Comparison of ENCODE assay signal across 8 mouse cellular contexts in the genomic region with DNA sequence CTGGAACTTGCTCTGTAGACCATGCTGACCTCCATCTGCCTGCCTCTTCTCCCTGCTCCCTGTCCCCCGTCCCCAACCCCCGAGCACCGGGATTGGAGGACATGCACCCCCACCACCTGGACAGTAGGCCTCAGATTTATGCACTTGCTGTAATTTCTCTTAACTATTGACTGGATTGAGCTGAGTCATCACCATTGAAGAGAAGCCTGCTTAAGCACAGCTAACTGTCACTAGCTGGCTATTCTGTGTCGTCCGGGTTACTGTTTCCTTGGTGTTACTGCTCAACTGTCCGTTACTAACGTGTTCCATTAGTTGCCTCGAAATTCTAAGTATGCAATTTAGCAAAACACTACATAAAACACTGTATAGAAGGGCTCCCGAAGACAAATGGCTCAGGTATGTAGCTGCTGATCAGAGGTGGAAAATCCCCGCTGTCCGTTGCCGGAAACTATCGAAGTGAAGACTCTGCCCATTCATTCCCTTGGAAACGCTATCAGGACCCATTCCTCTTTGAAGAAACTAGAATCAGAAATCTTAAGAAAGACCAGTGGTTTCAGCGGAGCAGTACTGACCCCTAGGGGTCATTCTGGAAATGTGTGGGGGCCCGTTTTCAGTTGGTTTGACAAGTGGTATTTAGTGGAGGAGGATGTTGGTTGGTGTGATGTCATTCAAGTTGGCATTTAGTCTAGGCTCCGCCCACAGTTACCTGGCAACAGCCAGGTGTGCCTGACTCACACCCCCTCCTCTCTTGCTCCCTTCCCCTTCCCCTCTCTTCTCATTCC. TPM values are rescaled to one million over a fixed set of nuclear protein-coding genes. Genes with fewer than 3 reads are reported as not detected.
DNase-seq lines count a peak whose midpoint lies in the region; ATAC-seq lines count a peak whose summit lies in the region.

No protein-coding gene starts in this region.

- H3K4me3 ChIP-seq in limb, embryonic 11.5 days (ENCODE audit: low read depth, low read length): no peak overlapping the region

- ATAC-seq in limb, embryonic 11.5 days (ENCODE audit: insufficient number of reproducible peaks, low FRiP score, low TSS enrichment, low read depth): no peak
- ATAC-seq in erythroid progenitor cell, adult 5-6 weeks (replicated peaks; ENCODE audit: low FRiP score, poor library complexity, severe bottlenecking): no peak

- H3K9me3 ChIP-seq in limb, embryonic 11.5 days (ENCODE audit: control insufficient read depth, low read length): no peaks in the 10 kb centered on the region

- no peaks in the 10 kb centered on the region for H3K27me3 ChIP-seq in limb, embryonic 11.5 days (ENCODE audit: control insufficient read depth, insufficient read depth, low read length)

- H3K4me1 ChIP-seq in limb, embryonic 11.5 days (ENCODE audit: control insufficient read depth, insufficient read depth, low read length): no peaks in the 10 kb centered on the region

- WGBS in limb, embryonic 11.5 days: 65% methylated on average over 17 of the region's 17 CpGs

- no peak overlapping the region for H3K27ac ChIP-seq in limb, embryonic 11.5 days (replicated peaks; ENCODE audit: low read depth, low read length)

- no peak overlapping the region for H3K4me2 ChIP-seq in limb, embryonic 11.5 days (ENCODE audit: low read depth, severe bottlenecking)

- DNase-seq in urinary bladder, postnatal 36 days (ENCODE audit: low spot score in 2 of 2): peak; percentile 37 to 44
- DNase-seq in urinary bladder, postnatal 10 days (ENCODE audit: low spot score): no peak
- DNase-seq in c-Kit-positive CD71-negative TER-119-negative erythroid progenitor cells, embryonic 14.5 days (ENCODE audit: low read depth): peak; percentile 70
- DNase-seq in forelimb bud, embryonic 11.5 days (ENCODE audit: low read depth, low spot score): peak; percentile 76
- DNase-seq in kidney, adult 18-20 months: peak; percentile 73
- peak; percentile 63 for DNase-seq in limb, embryonic 11.5 days (ENCODE audit: low spot score)
- peak; percentile 31 for DNase-seq in neural tube, embryonic 10.5 days (ENCODE audit: extremely low spot score, low spot score)

- no peaks in the 10 kb centered on the region for H3K36me3 ChIP-seq in limb, embryonic 11.5 days (ENCODE audit: control insufficient read depth, insufficient read depth, low read length)

- no peak overlapping the region for H3K9ac ChIP-seq in limb, embryonic 11.5 days (ENCODE audit: low read length)

RNA-seq across cellular contexts. Expression of a gene that starts 14.3 kb away (rescaled TPM):
- polyA plus RNA-seq in limb, embryonic 11.5 days (2014; fragmentation: Nextera tagmentation; extraction: Ambion mirVana): 41.1 and 43.7 TPM in 2 replicates
- total RNA-seq in erythroid progenitor cell, adult 5-6 weeks (2015; ENCODE audit: low replicate concordance): 8.8 and 14.1 TPM in 2 replicates
- 4.6 and 7.7 TPM in 2 replicates for total RNA-seq in erythroid progenitor cell, adult 5-6 weeks (2017; ENCODE audit: low replicate concordance)

RNA-seq across cellular contexts. Expression of a gene that starts 33.5 kb away (rescaled TPM):
- 0.60 and 0.67 TPM in 2 replicates for polyA plus RNA-seq in limb, embryonic 11.5 days (2014; fragmentation: Nextera tagmentation; extraction: Ambion mirVana)
- 4.3 and 23.9 TPM in 2 replicates for total RNA-seq in erythroid progenitor cell, adult 5-6 weeks (2015; ENCODE audit: low replicate concordance)
- total RNA-seq in erythroid progenitor cell, adult 5-6 weeks (2017; ENCODE audit: low replicate concordance): 6.1 and 6.3 TPM in 2 replicates

RNA-seq across cellular contexts. Expression of a gene that starts 36.1 kb away (rescaled TPM):
- 231 and 232 TPM in 2 replicates for polyA plus RNA-seq in limb, embryonic 11.5 days (2014; fragmentation: Nextera tagmentation; extraction: Ambion mirVana)
- 81.4 and 114 TPM in 2 replicates for total RNA-seq in erythroid progenitor cell, adult 5-6 weeks (2015; ENCODE audit: low replicate concordance)
- 95.2 and 103 TPM in 2 replicates for total RNA-seq in erythroid progenitor cell, adult 5-6 weeks (2017; ENCODE audit: low replicate concordance)
